Mouse (Mus musculus) natural killer cell, adult 2 months (primary cell): ENCODE results near the gene Plxdc2.
"Not testable (repeated sequence)": the region's sequence is repeated elsewhere in the genome, so short reads cannot be mapped to it uniquely, and the experiment has no call there.

Source experiments
- DNase-seq, 2 experiments: peaks; one replicate each; pipeline ENCODE4 v3.0.0; 2022; ENCODE audit warnings: low spot score in 2 of 2

Plxdc2 gene

GRCm38 (mm10) chr2:16743568-16743967, 387.5 kb downstream of the Plxdc2 start:
- DNase-seq, result no peak

GRCm38 (mm10) chr2:16749302-16749909, 393.3 kb downstream of the Plxdc2 start:
- DNase-seq, result no peak

GRCm38 (mm10) chr2:16757158-16757557, 401.1 kb downstream of the Plxdc2 start:
- DNase-seq, result no peak

- DNase-seq, result no peak
These were observed 403.7 kb downstream of the Plxdc2 start for GRCm38 (mm10) chr2:16759766-16760165.

GRCm38 (mm10) chr2:16769149-16769548, 413.0 kb downstream of the Plxdc2 start:
- not testable (repeated sequence) for DNase-seq

- DNase-seq, result no peak
These were observed 417.5 kb downstream of the Plxdc2 start for GRCm38 (mm10) chr2:16773398-16774113.

- DNase-seq, result no peak
These were observed 418.0 kb downstream of the Plxdc2 start for GRCm38 (mm10) chr2:16774114-16774433.

- no peak for DNase-seq
These were observed 439.2 kb downstream of the Plxdc2 start for GRCm38 (mm10) chr2:16795283-16795682.
